Mouse (Mus musculus) intestine, postnatal 0 days (tissue): Measurements from ENCODE around the gene Arid3c. TPM values are rescaled to one million over a fixed set of nuclear protein-coding genes. Genes with fewer than 3 reads are reported as not detected.

Experiments used
- ATAC-seq: fragments of 200-750 bp; cut with Nextera tagmentation; 2 replicates; pipeline ENCODE4 v1.8.0; 2017; ENCODE audit warnings: mild to moderate bottlenecking, moderate TSS enrichment, moderate library complexity
- H3K27ac ChIP-seq: fragments of 300-500 bp; sonication (generic); 2 replicates; pipeline ENCODE4 v1.5.1; 2014; ENCODE audit warnings: mild to moderate bottlenecking, low read depth, low read length, moderate library complexity
- H3K27me3 ChIP-seq: fragments of 300-500 bp; sonication (generic); replicated peaks from 2 replicates; pipeline ENCODE4 v1.6.1; 2014; ENCODE audit warnings: low read length, mixed read lengths; ENCODE audit not compliant: control insufficient read depth, insufficient read depth
- H3K36me3 ChIP-seq: fragments of 300-500 bp; sonication (generic); 2 replicates; pipeline ENCODE4 v1.6.1; 2014; ENCODE audit warnings: mild to moderate bottlenecking, moderate library complexity; ENCODE audit not compliant: control insufficient read depth, insufficient read depth
- H3K4me1 ChIP-seq: fragments of 300-500 bp; sonication (generic); replicated peaks from 2 replicates; pipeline ENCODE4 v1.6.1; 2014; ENCODE audit warnings: antibody characterized with exemption, low read length, mixed read lengths; ENCODE audit not compliant: control insufficient read depth, insufficient read depth
- H3K4me2 ChIP-seq: fragments of 300-500 bp; sonication (generic); replicated peaks from 2 replicates; pipeline ENCODE4 v1.6.1; 2014; ENCODE audit warnings: low read depth, mild to moderate bottlenecking, moderate library complexity
- H3K4me3 ChIP-seq: fragments of 300-500 bp; sonication (generic); 2 replicates; pipeline ENCODE4 v1.5.1; 2014; ENCODE audit warnings: low read depth, low read length
- H3K9ac ChIP-seq: fragments of 300-500 bp; sonication (generic); 2 replicates; pipeline ENCODE4 v1.6.1; 2014; ENCODE audit warnings: mild to moderate bottlenecking, low read depth, low read length
- H3K9me3 ChIP-seq: fragments of 300-500 bp; sonication (generic); 2 replicates; pipeline ENCODE4 v1.6.1; 2016; ENCODE audit warnings: mixed run types; ENCODE audit not compliant: control insufficient read depth
- CTCF ChIP-seq: sonication (generic); IDR thresholded peaks from 2 replicates; pipeline ENCODE4 v1.5.1; 2016; ENCODE audit warnings: low read depth, mild to moderate bottlenecking, control low read depth, antibody characterized with exemption, moderate library complexity
- WGBS: fragments of 180-500 bp; shearing (Covaris S2); extraction: QIAGEN DNeasy Blood & Tissue Kit; methylation state at CpG from one replicate; pipeline ENCODE4 v1.1.7; 2014; 5-methylcytosine and 5-hydroxymethylcytosine counted together
- polyA plus RNA-seq: library from polyadenylated mRNA; unstranded; fragments of >200 nt; fragmentation: Nextera tagmentation; extraction: Ambion mirVana; gene quantifications from 2 replicates; pipeline ENCODE4 v1.2.1, GENCODE M21; 2015

Gene Arid3c
- polyA plus RNA-seq, 1 experiment from 2014 or later = not detected

DNA sequence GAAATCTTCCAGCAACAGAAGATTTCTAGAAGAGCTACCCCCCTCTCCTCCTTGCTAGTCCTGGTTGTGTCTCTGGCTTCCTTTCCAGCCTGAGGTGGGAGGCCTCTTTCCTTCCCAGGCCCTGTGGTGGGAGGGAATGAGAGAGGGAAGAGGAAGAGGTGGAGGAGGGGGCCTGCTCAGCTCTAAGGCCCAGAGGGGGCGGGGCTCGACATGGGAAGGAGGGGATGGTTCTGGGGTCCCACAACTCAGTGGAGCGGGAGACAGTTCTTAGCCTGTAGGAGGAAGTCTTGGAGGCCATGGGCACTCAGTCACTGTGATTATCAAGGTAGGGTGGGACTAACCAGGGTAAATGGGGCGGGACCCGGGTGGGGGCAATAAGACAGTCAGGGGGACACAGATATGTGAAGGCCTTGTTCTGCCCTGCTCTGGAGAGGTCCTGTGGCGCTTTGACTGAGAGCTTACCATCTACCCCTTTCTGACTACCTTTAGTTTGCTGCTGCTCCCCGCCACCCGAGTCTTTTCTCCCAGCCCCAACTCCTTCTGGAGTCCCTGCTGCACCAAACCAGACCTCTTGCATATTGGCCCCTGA is 31.3 kb upstream of the Arid3c start:
- Histone ChIP-seq H3K4me2 (peak overlapping the region; percentile 68; the same call in 1 of the 2 replicates), H3K4me3 (no peak overlapping the region), H3K27ac (peak overlapping the region; percentile 88; the same call in 1 of the 2 replicates), H3K9me3 (no peaks in the 10 kb centered on the region), H3K9ac (peak overlapping the region; percentile 18; the same call in 1 of the 2 replicates), H3K4me1 (peaks cover 10% of the 10 kb centered on the region; the same call in 1 of the 2 replicates), H3K36me3 (peaks cover 6% of the 10 kb centered on the region), H3K27me3 (no peaks in the 10 kb centered on the region)
- 44% methylated on average over 8 of the region's 8 CpGs for WGBS
- no peak for TF ChIP-seq CTCF
- ATAC-seq = no peak

DNA sequence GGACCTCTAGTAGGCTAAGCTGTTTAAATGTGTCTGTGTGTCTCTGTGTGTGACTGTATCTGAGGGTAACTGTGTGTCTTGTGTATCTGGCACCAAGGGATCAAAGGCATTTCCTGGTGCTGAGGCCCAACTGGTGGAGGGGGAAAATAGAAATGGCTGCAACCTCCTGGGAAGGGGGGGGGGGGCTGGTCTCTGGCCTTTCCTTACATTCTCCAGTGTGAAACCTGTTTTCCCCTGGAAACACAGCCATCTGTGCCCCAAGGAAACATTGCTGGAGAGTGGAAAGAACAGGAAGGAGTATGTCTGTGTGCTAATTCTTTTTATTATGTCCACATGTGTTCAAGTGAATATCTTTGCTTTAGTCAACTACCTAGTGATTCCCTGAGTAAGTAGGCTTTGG is 30.7 kb upstream of the Arid3c start:
- TF ChIP-seq CTCF = no peak
- peak overlapping the region; percentile 18; the same call in 1 of the 2 replicates for H3K9ac ChIP-seq

DNA sequence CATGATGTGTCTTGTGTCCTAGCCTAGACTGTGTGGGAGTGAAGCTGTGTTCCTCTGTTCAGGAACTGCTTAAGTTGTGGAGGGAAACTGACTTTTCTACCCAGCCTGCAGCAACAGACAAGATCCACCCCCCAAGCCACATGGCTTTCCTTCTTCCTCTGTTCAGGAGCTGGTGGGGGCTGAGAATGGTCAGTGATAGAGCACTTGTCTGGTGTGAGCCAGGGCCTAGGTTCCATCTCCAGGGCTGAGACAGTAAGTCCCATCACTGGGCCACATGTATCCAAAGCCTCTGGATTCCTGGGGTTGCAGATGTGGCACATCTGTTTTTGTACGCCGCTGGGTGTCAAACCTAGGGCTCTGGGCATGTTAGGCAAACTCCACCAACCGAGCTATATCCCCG is 30.0 kb upstream of the Arid3c start:
- Histone ChIP-seq H3K4me2 (peak overlapping the region; percentile 68), H3K9me3 (no peaks in the 10 kb centered on the region), H3K27ac (peak overlapping the region; percentile 88), H3K36me3 (peaks cover 9% of the 10 kb centered on the region), H3K4me3 (peak overlapping the region; percentile 37), H3K27me3 (no peaks in the 10 kb centered on the region), H3K9ac (0 out of 2 replicates have a peak overlapping the region, but pooled peaks have one; percentile 35), H3K4me1 (peaks cover 10% of the 10 kb centered on the region; the same call in 1 of the 2 replicates)
- 71% methylated on average over 4 of the region's 4 CpGs for WGBS
- ATAC-seq = no peak
- TF ChIP-seq CTCF = no peak

More for the DNA sequence above, 30.7 kb upstream of the Arid3c start:
- peak overlapping the region; percentile 88 for H3K27ac ChIP-seq
- H3K36me3 ChIP-seq = peaks cover 9% of the 10 kb centered on the region
- no peak for ATAC-seq
- no peaks in the 10 kb centered on the region for H3K9me3 ChIP-seq
- no peaks in the 10 kb centered on the region for H3K27me3 ChIP-seq
- H3K4me2 ChIP-seq = peak overlapping the region; percentile 68
- 0 out of 2 replicates have a peak overlapping the region, but pooled peaks have one; percentile 37 for H3K4me3 ChIP-seq
- peaks cover 10% of the 10 kb centered on the region; the same call in 1 of the 2 replicates for H3K4me1 ChIP-seq

DNA sequence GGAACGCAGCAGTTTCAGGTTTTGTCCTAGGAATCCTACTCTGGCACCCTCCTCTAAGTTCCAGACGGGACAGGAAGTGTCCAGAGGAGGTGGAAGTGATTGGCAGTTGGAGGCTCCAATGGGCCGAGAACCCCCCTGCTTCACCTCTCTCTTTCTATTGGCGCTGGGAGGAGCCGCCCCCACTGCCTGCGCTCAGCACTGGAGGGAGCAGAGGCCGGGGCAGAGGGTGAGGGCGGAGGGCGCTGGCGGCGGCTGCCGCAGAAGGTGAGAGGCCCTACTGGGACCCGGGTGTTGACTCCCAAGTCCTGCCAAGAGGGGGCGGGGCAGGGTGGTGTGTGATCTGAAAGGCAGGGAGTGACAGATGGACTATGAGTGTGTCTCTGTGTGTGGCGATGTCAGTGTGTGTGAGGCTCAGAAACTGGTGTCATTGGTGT is 29.4 kb upstream of the Arid3c start:
- Histone ChIP-seq H3K4me1 (peaks cover 10% of the 10 kb centered on the region; the same call in 1 of the 2 replicates), H3K27me3 (no peaks in the 10 kb centered on the region), H3K9ac (peak overlapping the region; percentile 35; the same call in 1 of the 2 replicates), H3K4me2 (peak overlapping the region; percentile 68), H3K4me3 (peak overlapping the region; percentile 37), H3K36me3 (peaks cover 9% of the 10 kb centered on the region), H3K27ac (peak overlapping the region; percentile 88), H3K9me3 (no peaks in the 10 kb centered on the region)
- peak; percentile 64 for TF ChIP-seq CTCF
- 0% methylated on average over 15 of the region's 15 CpGs for WGBS
- peak; percentile 90 for ATAC-seq

DNA sequence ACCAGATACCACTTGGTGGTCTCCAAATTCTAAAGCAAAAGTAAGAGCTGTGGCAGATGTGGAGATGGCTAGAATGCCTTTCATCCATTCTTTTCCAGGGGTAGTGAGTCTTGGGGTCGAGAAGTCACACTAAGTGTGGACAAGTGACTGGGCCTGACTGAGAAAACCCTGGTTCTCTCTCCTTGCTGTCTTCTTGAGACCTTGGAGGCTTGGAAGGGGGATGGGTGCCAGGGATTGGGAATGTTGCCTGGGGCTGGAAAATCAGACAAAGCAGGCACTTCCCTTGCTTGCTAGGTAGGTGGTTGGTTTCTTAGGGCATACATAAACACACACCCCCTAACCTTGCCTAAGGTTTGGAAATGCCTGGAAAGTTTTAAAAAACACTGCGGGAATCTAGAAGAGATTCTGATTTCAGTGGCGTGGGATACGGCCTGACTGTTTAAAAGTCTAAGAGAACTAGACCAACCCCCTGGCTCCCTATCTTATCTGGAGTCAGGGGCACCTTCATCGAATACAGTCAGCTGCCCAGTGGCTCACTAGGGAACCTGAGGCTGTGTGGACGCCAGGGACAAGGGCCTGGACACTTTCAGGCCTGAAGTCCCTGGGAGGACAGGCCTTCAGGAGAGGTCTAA is 28.8 kb upstream of the Arid3c start:
- Histone ChIP-seq H3K4me1 (peaks cover 10% of the 10 kb centered on the region; the same call in 1 of the 2 replicates), H3K27ac (peak overlapping the region; percentile 88), H3K36me3 (peaks cover 9% of the 10 kb centered on the region), H3K4me3 (peak overlapping the region; percentile 37), H3K27me3 (no peaks in the 10 kb centered on the region), H3K9me3 (no peaks in the 10 kb centered on the region), H3K9ac (0 out of 2 replicates have a peak overlapping the region, but pooled peaks have one; percentile 35), H3K4me2 (peak overlapping the region; percentile 68)
- no peak for TF ChIP-seq CTCF
- 18% methylated on average over 6 of the region's 6 CpGs for WGBS
- ATAC-seq = peak; percentile 5

DNA sequence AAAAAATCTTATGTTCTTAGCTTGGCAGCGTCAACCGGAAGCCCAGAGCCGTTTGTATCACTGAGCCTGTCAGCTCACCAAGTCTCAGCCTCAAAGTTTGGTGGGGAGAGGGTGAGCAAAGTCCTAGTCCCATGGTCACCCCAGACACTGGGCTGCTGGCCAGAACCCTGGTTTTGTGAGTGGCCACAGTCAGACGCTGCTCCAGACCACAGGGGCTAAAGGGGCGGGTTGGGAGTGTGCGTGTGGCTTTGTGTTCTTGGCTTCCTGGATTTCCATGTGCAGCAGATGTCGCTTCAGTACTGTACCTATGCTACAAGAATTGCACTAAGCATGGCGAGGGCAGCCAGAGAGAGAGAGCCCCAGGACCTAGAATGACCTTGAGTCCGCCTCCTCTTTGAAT is 28.3 kb upstream of the Arid3c start:
- Histone ChIP-seq H3K4me3 (no peak overlapping the region), H3K27ac (peak overlapping the region; percentile 88), H3K4me2 (peak overlapping the region; percentile 68), H3K27me3 (no peaks in the 10 kb centered on the region), H3K9ac (no peak overlapping the region), H3K9me3 (no peaks in the 10 kb centered on the region), H3K36me3 (peaks cover 9% of the 10 kb centered on the region), H3K4me1 (peaks cover 10% of the 10 kb centered on the region; the same call in 1 of the 2 replicates)
- TF ChIP-seq CTCF = no peak
- WGBS = 66% methylated on average over 9 of the region's 9 CpGs
- ATAC-seq = no peak
